Mouse (Mus musculus) telencephalon, adult 2 months (tissue): ENCODE data around the gene Sirt7.

Experiments used
- DNase-seq: peaks from one replicate; pipeline ENCODE4 v3.0.0-alpha.2; 2011; ENCODE audit warnings: low read depth, low spot score

Sirt7 gene

DNA sequence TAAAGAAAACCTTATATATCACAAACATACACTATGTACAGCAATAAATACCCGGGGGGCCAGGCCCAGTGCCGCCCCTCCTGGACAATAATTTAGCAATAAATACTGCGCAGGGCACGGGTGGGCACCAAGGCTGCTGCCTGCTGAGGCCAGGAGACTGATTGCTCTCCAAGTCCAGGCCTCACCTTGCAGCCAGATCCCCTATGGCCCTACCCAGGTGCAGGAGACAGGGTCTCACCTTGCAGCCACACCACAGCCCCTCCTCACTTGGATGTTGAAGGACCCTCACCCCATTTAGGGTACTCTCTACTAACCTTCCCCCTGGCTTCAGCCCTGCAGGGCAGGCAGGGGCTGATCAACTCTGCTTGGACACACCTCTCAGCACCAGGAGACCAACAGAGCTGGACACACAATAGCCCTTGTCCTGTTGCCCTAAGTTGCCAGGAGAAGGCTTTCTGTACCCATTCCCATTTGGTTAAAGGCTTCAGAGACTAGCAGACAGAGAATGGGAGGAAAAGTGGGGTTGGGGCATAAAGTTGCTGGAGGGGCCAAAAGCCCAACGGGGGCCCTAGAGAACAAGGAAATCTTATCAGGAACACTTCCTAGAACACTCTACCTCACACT lies at the start of gene Sirt7:
Sirt7 (minus strand) TSS at position 89 of the 624 bp plus-strand sequence.
- no peak for DNase-seq

DNA sequence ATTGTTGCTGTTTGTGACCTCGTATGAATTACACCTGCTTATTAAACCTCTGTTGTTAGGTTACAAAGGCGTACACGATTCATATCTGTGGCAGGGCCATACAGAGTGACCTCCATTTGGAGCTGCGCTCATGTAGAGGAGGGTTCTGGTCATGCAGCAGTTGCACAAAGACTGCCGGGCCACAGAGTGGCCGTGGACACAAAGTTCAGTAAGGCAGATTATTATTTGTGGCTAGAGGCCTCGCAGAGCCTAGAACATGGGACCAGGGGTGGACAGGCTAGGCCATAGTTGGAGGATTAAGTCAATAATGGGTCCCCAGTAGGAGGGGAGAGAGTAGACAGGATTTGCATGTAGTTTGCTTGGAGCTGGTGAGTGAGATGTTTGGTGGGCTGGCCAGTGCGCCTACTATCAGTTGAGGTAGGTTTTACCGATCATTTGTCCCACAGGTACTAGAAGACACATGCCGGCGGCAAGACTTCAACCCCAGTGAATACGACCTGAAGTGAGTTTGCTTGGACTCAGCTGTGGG lies 48.6 kb upstream of the Sirt7 start:
- DNase-seq = no peak

DNA sequence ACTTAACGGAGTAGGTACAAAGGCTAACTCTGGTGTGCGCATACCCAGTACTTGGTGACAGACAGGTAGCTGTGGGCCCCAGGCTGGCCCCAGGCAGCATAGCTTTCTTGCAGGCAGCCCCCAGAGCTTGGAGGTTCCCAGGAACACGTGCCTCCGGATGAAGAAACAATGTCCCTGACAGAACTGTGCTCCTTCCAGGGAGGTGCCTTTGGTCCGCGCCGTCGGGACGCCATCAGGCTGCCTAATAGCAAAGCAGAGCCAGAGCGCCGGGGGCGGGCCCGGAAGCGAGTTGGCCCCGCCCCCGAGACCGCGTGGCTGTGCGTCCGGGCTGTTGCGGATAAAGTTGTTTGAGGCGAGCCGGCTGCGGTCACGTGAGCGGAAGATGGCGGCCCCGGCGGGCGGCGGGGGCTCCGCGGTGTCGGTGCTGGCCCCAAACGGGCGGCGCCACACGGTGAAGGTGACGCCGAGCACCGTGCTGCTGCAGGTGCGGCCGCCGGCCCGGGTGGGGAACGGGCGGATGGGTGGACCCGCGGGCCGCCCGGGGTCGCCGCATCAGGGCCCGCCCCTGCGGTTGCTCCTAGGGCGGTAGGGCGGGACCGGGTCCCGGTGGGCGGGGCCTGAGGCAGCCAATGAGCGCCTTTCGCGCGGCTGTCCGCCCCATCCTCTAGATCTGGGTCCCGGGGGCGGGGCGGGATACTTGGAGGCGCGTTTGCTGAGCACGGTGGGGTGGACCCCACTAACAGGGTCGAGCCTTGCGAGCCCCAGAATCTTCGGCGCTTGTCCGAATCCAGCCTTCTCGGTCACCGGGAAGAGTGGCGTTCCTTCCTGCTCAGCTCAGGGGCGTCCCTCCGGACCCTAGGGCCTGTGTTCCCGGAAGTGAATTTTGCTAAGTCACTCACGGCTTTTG lies 47.9 kb upstream of the Sirt7 start, which contains the start of gene Aspscr1:
Aspscr1 (plus strand) TSS at position 287 of the 907 bp plus-strand sequence.
- DNase-seq = peak; percentile 77

DNA sequence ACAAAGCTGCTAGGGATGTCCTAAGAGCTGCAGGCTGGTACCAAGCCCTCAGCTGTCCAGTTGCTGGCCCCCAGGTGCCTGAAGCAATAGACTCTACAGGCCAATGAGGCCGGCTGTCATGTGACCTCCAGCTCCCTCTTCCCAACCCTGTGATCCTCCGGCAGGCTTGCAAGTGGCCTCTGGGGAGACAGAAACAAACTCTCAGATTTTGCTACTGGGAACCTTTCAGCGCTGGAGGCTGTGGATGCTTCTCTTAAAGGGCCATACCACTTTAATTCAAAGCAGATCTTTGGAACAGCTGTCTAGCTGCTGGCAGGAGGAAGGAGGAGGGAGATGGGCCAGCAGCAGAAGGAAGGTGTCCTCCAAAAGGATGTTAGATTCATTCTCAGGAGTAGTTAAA lies 41.6 kb upstream of the Sirt7 start:
- DNase-seq = no peak

DNA sequence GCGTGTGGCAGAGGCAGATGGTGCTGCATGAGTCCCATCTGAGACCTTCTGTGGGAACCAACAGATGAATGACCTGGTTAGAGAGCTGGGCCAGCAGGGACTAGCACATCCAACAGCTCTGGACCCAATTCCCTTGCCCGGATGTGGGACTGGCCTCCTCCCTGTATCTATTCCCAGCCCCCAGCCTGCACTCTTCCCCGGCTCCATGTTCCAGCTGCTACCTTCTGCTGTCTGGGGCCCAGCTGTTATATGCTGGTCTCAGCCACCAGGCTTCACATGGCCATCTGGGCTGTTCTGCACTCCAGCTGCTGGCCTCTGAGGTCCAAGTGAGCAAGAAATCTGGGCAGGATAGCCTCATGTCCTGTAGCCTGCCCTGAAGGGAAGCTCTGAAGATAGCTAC lies 40.4 kb upstream of the Sirt7 start:
- no peak for DNase-seq

DNA sequence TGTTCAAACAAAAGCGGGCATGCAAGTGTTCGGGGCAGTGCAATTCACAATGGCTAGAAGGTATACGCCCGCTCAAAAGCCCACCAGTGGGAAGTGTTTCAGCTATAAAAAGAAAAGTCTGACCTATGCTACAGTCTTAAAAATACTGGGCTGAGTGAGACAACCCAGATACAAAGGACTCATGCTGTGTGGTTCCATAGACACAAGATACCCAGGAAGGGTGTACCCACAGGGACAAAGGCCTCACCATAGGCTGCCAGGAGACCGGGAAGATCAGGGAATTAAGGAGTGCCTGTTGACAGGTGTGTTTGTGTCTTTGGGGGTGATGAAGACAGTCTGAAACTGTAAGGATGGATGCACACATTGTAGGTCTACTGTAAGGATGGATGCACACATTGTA lies 38.7 kb upstream of the Sirt7 start:
- DNase-seq = no peak

DNA sequence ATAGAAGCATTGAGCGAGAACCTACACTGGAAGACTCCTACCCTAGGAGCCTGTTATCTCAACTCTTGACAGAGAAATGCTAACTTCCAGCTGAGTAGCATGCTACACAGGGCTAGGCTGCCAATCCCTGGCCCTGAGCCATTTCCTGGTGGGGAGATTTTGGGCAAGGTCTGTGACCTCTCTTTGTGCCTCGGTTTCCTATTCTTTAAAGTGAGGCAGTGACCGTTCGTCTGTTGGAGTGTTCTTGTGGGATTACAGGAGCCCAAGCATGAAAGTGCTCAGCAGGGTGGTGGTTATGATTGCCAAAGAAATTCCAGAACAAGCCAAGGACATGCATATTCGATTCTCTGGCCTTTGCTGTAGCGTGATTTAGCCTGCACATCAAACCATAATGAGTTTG lies 37.7 kb upstream of the Sirt7 start:
- DNase-seq = no peak

DNA sequence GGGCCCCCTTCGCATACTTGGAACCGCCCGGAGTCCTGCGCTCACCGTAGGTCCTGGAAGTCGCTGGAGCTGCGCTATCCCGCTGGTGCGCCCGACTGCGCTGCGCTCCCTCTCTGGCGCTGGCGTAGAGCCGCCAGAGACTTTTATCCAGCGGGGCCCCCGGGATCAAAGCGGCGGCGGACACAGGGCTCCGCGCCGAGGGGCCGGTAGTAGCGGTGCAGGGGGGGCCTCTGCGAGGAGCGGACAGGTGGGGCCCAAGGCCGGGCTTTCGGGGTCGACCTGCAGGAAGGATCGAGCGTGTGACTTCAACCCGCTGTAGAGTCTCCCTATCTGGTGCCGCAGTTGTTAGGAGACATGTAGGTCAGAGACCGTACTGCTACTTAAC lies 36.0 kb upstream of the Sirt7 start, which contains the start of gene Notum:
Notum (minus strand) TSS at position 100 of the 385 bp plus-strand sequence.
- DNase-seq = no peak

DNA sequence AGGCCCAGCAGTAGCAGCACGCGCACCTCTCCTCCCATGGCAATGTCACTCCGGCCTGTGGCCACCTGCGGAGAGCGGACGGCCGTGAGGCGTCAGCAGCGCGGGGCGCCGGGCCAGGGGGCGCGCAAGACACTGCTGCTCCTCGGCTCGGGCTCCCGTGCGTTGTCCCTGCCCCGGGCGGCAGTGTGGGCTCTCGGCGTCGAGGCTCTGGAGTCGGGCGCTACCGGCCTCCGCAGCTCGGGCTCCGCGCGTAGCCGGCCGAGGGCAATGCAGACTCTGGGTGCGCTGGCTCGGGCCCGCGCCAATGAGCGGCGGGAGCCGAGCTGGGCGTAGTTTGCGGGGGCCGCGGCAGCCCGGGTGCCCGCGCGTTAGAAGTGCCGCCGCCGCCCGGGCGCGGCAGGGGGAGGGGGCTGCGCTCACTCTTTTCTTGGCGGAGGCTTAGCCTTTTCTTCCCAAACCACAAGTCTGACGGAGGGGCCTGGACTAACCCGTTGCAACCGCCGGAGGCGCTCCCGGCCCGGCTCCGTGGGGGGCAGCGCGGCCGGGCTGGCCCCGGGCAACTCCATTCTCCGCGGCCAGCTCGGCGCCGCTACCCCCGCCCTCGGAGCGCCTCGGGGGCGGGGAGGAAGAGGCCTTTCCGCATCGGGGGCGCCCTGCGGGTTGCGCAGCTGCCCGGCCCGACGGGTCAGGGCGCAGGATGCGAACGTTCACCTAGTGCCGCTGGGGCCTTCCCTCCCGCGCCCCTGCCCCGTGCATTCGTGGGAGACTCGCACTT lies 35.4 kb upstream of the Sirt7 start:
- no peak for DNase-seq

DNA sequence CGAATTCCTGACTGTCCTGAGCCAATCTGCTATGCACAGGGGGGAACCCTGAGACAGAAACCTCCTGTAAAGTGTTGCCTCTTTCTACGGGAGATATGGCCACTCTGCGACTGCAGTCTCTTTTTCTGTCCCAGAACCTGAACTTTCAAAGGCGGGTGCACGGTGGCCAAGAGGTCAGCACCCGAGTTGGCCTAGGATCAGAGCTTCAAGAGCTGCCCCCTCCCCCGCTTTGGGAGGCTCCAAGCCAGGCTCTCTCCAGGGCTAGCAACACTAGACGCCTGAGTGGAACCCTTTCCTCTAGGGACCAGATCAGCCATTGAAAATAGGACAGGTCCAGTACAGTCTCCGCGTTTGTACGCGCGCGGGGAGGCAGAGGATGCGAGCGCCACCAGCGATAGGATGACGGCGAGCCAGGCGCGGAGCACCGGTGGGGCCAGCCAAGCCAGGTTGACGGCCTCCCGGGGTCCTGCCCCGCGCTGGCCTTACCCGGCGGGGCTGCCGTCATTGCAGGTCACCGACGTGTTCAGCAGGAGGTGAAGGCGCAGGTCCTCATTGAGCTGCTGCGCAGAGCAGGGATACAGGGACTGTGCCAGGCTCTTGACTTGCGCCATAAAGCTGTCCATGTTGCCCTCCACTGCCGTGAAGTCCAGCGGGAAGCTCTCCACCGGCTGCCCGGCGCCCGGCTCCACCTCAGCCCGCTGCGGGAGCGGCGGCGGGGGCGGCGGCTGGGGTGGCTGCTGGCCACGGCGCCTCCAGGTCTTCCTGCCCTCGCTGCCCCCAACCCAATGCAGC lies 34.7 kb upstream of the Sirt7 start:
- no peak for DNase-seq

DNA sequence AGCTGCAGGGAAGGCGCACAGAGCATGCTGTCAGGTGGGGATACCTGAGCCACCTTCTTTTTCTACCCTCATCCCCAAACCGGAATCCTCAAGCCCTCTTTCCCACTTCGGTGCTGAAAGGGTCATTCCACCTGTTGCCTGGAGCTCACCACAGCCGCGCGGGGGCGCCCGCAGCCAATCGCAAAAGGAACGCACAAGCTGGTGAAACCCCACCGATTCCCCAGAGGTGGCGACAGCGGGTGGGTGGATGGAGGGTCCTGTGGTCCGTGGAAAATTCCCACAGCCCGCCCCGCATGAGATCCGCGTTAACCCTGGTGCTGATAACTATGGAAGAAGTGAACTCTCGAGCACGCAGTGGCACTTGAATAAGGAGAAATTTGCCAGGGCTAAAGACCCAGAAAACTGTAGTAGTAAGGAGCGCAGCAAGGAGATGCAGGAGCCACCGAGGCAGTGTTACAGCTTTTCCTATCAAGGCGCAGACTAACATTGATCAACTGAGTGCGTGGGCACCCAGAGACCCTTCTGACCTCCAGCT lies 33.9 kb upstream of the Sirt7 start:
- DNase-seq = no peak

DNA sequence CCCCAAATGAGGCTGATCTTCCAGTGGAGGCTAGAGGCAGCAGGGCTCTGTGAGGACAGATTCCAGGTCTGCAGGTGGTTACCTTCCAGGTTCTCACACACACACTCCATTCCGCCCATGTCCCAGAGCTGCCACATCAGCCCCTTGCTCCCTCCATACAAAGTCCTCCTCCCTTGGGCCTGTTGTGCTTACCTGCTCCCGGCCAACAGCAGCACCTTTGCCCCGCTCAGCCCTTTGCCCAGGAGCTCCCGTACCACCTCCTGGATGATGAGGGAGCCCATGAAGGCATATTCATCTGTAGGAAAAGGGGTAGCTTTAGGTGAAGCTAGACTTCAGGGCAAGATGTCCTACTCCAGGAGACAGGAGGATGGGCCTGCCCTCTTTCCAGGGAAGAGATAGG lies 32.3 kb upstream of the Sirt7 start:
- DNase-seq = no peak

DNA sequence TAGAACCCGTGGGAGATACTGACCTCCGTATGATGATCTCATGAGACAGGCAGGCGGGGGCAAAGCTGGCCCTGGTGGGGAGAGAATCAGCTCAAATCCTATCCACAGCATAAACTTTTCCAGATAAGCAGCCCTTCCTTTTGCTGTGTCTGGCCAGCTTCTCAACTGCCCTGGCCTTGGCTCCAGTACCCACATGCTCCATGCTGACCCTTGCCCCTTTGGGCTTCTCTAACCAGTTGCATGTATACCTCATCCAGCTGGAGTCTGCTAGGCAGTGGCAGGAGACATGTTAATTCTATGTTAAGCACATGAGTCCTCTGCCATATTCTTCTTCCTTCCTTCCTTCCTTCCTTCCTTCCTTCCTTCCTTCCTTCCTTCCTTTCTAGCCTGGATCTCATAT lies 29.7 kb upstream of the Sirt7 start:
- DNase-seq = no peak

DNA sequence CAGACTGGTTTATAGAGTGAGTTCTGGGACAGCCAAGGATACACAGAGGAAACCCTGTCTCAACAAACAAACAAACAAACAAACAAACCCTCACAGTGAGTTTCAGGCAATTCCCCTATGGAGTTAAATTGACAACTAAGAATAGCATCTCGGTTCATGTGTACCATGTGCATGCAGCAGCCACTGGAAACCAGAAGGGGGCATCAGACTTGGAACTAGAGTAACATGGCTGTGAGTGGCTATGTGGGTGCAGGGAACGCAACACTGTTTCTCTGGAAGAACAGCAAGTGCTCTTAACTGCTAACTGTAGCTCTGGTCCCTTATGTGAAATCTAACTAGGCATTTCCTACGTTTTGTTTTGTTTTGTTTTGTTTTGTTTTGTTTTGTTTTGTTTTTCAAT lies 26.8 kb upstream of the Sirt7 start:
- DNase-seq = no peak

DNA sequence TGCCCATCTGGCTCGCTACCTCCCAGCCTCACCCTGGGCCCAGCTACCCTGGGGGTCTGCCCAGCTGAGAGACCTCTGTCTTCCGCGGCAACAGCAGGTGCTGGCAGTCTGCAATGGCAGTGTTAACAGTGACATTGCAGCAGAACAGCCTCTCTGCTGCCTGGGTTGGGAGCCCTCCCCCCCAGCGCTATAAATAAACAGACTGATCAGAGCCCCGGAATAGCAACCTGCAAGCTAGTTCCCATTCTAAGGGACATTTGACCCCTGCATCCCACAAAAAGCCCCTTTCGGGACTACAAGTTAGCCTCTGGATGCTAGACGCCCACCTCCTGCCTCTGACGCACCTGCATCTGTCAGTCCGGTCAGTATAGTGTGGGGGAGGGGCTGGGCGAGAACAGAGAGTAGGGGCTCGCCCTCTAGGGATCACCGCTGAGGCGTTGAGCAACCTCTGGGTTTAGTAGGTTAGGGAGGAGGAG lies 23.0 kb upstream of the Sirt7 start, which contains the start of gene Myadml2:
Myadml2 (minus strand) TSS at position 158 of the 476 bp plus-strand sequence.
- DNase-seq = no peak

DNA sequence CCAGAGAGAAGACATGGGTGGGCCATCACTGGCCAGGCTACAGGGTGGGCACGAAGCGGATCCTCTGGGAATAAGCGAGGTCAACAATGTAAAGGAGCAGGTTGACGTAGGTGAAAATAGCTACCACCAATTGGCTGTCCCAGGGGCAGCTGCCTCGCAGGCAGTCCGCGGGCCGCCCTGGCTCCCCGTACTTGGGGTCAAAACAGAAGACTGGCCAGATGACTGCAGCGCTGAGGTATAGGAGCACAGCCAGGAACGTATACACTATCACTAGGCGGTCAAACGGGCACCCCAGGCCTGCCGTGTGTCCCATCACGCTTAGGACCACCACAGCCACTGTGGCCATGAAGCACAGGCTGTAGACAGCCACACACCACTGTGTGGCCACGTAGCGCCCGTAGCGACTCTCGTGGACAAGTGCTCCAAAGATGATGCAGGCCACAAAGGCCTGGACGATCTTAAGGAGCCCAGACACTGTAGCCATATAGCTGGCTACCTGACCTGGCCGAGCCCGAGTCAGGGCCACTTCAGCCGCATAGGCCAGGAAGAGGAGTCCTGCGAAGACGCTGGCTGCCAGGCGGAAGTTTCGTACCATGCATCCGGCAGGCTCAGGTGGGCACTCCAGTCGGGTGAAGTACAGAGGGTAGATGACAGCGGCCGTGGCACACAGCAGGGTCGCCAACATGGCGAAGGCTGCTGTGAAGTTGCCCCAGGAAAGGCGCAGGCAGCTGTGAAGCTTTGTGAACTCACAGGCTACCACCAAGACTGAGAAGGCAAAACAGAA lies 22.2 kb upstream of the Sirt7 start:
- DNase-seq = no peak

DNA sequence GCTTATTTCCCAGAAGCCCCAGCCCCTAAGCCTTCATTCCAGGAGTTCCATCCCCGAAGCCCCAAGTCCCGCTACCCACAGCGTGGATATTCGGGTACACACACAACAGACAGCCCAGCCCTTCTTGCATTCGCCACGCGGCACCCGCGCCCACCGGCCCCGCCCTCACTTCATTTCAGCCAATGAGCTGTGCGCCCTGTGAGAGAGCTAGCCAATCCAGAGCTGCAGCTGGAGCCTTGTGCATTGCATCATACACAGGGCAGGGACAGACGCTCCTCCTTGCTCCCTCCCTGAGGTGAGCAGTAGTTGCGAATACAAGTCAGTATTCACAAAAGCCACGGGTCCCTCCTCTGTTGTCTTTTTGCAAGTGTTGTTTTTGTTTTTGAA lies 18.6 kb upstream of the Sirt7 start, which contains the start of gene Pycr1:
Pycr1 (minus strand) TSS at position 169 of the 387 bp plus-strand sequence.
- DNase-seq = peak; percentile 82

DNA sequence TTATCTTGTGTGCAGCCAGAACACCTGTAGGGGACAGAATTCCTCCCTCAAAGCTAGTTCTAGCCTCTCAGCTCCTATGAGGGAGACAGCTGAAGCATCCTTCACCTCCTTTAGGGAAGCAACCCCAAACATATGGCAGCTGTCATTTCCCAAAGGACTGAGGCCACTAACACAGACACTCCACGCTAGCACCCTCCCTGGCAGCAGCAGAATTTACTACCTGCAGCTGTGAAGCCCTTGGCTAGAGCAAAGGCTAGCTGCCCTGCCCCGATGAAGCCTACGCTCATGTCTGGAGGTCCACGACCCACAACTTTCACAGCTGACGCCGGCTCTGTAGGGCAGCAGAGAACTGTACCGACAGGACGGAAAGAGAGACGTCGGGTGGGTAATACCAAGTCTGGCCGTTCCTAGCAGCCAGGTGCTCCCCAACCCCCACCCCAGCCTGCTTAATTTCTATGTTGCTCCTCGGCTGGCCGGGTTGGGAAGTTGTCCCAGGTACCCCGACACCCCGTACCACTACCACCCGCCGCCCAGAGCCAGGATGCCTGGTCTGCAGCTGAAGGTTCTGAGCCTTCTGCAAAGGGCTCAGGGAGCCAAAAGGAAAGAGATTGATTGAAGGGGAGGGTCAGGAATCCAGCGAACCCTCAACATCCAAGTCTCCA lies 18.0 kb upstream of the Sirt7 start:
- DNase-seq = no peak

DNA sequence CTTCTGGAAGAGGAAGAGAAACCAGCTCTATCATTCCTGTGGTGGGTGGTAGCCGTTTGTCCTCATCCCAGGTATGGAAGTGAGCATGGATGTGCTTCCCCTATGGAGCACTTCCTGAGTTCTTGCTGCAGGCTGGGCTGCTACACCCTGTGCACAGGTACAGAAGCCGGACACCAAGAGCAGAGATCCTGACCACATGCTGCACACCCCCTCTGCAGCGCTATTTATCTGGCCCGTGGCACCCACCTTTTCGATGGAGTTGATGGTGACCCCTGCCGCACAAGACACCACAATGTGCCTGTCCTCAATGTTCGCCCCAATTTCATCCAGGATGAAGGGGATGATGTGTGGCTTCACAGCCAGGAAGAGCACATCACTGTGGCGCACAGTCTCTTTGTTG lies 16.8 kb upstream of the Sirt7 start:
- DNase-seq = no peak
